Mouse (Mus musculus) liver, adult (tissue): ENCODE results near the gene Gm4791.

ENCODE experiments used
- GATA4 ChIP-seq: IDR thresholded peaks from 2 replicates; pipeline ENCODE4 v1.6.1; 2014; ENCODE audit warnings: mild to moderate bottlenecking, low read length; ENCODE audit not compliant: insufficient replicate concordance

Gene Gm4791

GRCm38 (mm10) chr9:46998338-46998791 is at the start of gene Gm4791:
Gene Gm4791, plus strand, starts transcription at chr9:46998741.
- TF ChIP-seq GATA4: no peak

- TF ChIP-seq GATA4: no peak
Measured at GRCm38 (mm10) chr9:46956286-46956685, 42.3 kb upstream of the Gm4791 start.

DNA sequence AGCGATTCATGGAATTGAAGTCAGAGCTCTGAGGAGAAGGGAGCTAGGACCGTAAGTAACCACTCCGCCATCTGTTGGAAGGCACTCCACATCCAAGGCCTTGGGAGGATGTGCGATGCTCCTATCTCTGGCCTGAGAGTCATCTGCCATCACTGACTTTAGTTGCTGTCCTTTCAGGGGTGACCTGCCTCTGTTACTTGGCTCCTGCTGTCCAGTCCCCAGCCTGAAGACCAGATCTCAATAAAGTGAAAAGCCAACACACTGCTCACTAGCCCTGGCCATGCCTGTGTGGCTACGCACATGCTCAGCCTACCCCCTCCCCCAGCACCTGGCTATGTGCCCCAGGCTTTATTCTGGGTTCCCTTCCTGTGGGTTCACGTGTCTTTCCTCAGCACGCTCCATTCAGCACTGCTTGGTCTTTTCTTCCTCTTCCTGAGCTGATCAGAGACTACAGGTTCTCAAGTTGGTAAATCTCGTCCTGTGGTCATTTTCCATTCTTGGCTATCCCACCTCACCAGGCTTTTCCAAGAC is 41.1 kb upstream of the Gm4791 start:
- TF ChIP-seq GATA4: no peak

GRCm38 (mm10) chr9:46966028-46966427 is 32.5 kb upstream of the Gm4791 start:
- no peak for TF ChIP-seq GATA4

- no peak for TF ChIP-seq GATA4
Measured at GRCm38 (mm10) chr9:46968970-46969369, 29.6 kb upstream of the Gm4791 start.

GRCm38 (mm10) chr9:46969406-46969805 is 29.1 kb upstream of the Gm4791 start:
- no peak for TF ChIP-seq GATA4

DNA sequence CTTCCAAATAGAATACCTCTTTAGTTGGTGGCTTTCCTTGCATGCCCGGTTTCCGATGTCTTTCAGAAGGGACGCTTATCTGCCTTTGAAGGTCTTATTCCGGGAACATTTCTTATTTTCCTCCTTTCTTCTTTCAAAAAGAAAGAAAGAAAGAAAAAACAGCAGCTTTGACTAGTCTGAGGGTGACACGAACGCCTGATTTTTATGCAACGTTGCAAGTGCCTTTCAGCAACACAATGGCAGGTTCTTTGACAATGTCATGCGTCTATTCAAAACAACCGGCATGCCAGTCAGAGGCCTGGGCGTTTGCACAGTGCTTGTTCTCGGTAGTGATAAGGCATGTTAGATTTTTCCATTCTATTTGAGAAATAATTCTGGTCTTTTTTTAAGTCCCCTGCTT is 19.7 kb upstream of the Gm4791 start:
- no peak for TF ChIP-seq GATA4

DNA sequence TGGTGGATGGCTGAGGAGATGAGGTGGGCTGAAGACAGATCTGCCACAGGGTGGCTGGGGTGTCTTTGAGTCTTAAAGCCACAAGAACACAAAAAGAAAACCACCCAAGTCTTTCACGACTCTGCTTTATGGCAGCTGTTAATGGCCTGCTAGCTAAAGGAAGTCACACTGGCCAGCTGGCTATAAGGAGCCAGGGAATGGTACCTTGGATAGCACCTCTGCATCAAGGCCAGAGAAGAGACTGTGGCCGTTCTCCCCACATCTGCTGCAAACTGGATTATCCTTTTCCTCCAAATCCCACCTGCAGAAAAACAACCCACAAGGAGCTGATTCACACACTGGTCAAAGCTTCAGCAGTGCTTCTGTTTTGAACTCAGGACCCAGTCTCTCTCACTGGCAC is 18.4 kb upstream of the Gm4791 start:
- TF ChIP-seq GATA4: no peak

DNA sequence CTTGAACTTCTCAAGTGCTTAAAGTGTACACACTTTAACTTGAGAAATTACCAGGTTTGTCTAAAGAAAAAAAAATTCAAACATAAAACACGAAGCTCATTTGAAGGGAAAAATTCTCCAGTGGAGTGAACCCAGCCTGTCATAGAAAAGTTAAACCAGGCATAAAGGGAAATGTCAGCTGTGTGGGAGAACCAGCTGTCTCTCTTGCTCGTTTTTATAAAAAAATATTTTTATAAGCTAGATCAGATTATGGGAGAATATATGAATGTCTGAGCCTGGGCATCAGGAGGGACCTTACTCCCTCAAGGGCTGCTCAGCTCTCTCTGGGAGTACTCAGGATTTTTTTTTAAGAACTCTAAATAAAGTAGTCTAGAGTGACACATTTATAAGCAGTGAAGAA is 15.1 kb upstream of the Gm4791 start:
- no peak for TF ChIP-seq GATA4

DNA sequence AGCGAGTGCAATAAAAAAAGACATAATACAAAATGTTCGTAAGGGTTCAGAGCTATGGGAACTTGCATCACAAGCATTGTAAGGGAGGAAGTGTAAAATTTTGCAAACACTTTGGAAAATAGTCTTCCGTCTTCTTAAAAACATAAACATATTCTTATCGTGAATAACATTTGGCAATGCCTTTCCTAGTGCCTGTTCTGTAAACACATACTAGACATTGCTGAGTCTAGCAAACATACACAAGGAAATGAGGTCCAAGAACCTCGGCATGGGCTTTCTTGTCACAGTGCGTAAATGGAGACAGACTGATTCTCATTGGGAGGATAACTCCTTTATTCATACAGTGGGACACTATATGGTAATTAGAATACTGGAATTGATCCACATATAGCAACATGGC is 43.0 kb downstream of the Gm4791 start:
- TF ChIP-seq GATA4: peak; percentile 48; the same call in 1 of the 2 replicates
